Mouse (Mus musculus): ENCODE data around the gene Ppef2.

The Ppef2 gene

GRCm38 (mm10) chr5:92183071-92183830 lies 72.8 kb downstream of the Ppef2 start:
- no peak for DNase-seq

Measured in lung, postnatal 10 days (tissue).